Mouse (Mus musculus): Measurements from ENCODE around the gene Agt. TPM values are rescaled to one million over a fixed set of nuclear protein-coding genes. Genes with fewer than 3 reads are reported as not detected.
A peak's percentile ranks its signal among the peaks of the same experiment; 100 is the strongest.

Gene Agt
- 10 to 100 TPM in 1 of 2 experiments, 1 to 10 TPM in 1; 6.1 to 17.1 TPM for total RNA-seq (2021)

- intact Hi-C loops (cut with DNase I) = no loop called here
- DNase-seq = peak; percentile 82 to 87
These were observed at the start of gene Agt for GRCm38 (mm10) chr8:124569593-124569992. TSS of gene Agt (minus strand) at chr8:124569706.

GRCm38 (mm10) chr8:124618252-124618651 is 48.7 kb upstream of the Agt start:
- no peak for DNase-seq
- intact Hi-C loops (cut with DNase I) = loop anchor here (5.0 kb wide), 1 partner anchor 209 kb away; no protein-coding TSS in a partner anchor

GRCm38 (mm10) chr8:124617266-124617869 is 47.9 kb upstream of the Agt start:
- peak; percentile 89 to 91 for DNase-seq
- intact Hi-C loops (cut with DNase I) = loop anchor here (1.0 to 5.0 kb wide), 2 partner anchors 60 to 210 kb away; no protein-coding TSS in a partner anchor

GRCm38 (mm10) chr8:124614325-124614724 is 44.8 kb upstream of the Agt start:
- intact Hi-C loops (cut with DNase I) = no loop called here
- no peak for DNase-seq

GRCm38 (mm10) chr8:124608972-124609353 is 39.5 kb upstream of the Agt start:
- DNase-seq = peak; percentile 20 to 48
- intact Hi-C loops (cut with DNase I) = no loop called here

GRCm38 (mm10) chr8:124608239-124608971 is 38.9 kb upstream of the Agt start:
- intact Hi-C loops (cut with DNase I) = no loop called here
- peak in 1 of 2 experiments; percentile 17 for DNase-seq

GRCm38 (mm10) chr8:124604066-124604465 is 34.6 kb upstream of the Agt start:
- intact Hi-C loops (cut with DNase I) = no loop called here

GRCm38 (mm10) chr8:124589393-124589792 is 19.9 kb upstream of the Agt start:
- intact Hi-C loops (cut with DNase I) = no loop called here
- DNase-seq = no peak

More at GRCm38 (mm10) chr8:124604066-124604465, 34.6 kb upstream of the Agt start:
- DNase-seq = no peak

- intact Hi-C loops (cut with DNase I) = no loop called here
- no peak for DNase-seq
These were observed 17.1 kb upstream of the Agt start for GRCm38 (mm10) chr8:124586556-124586955.

- intact Hi-C loops (cut with DNase I) = no loop called here
- DNase-seq = peak; percentile 34 to 44
These were observed 16.4 kb upstream of the Agt start for GRCm38 (mm10) chr8:124585718-124586425.

- intact Hi-C loops (cut with DNase I) = no loop called here
- DNase-seq = no peak
These were observed 7.2 kb upstream of the Agt start for GRCm38 (mm10) chr8:124576751-124577150.

- intact Hi-C loops (cut with DNase I) = no loop called here
- no peak for DNase-seq
These were observed 6.3 kb upstream of the Agt start, which contains the start of gene Capn9 for GRCm38 (mm10) chr8:124575811-124576210. TSS of gene Capn9 (plus strand) at chr8:124576111.

GRCm38 (mm10) chr8:124573552-124574340 is 4.2 kb upstream of the Agt start:
- intact Hi-C loops (cut with DNase I) = loop anchor here (5.0 kb wide), 1 partner anchor 171 kb away; no protein-coding TSS in a partner anchor
- DNase-seq = peak; percentile 92 to 96

GRCm38 (mm10) chr8:124572430-124572775 is 2.9 kb upstream of the Agt start:
- intact Hi-C loops (cut with DNase I) = loop anchor here (5.0 kb wide), 1 partner anchor 170 kb away; no protein-coding TSS in a partner anchor
- DNase-seq = no peak

GRCm38 (mm10) chr8:124571732-124572429 is 2.4 kb upstream of the Agt start:
- DNase-seq = peak; percentile 25 to 35
- intact Hi-C loops (cut with DNase I) = loop anchor here (5.0 kb wide), 1 partner anchor 170 kb away; no protein-coding TSS in a partner anchor

GRCm38 (mm10) chr8:124569100-124569499 is 406 bp downstream of the Agt start:
- DNase-seq = peak; percentile 61 to 69
- intact Hi-C loops (cut with DNase I) = no loop called here

- intact Hi-C loops (cut with DNase I) = no loop called here
- peak; percentile 42 to 73 for DNase-seq
These were observed 1.9 kb downstream of the Agt start for GRCm38 (mm10) chr8:124567584-124567983.

- intact Hi-C loops (cut with DNase I) = no loop called here
These were observed 2.4 kb downstream of the Agt start for GRCm38 (mm10) chr8:124567126-124567525.

GRCm38 (mm10) chr8:124557476-124557875 is 12.0 kb downstream of the Agt start:
- intact Hi-C loops (cut with DNase I) = no loop called here
- DNase-seq = no peak

More at GRCm38 (mm10) chr8:124567126-124567525, 2.4 kb downstream of the Agt start:
- no peak for DNase-seq

- DNase-seq = no peak
- intact Hi-C loops (cut with DNase I) = no loop called here
These were observed 12.8 kb downstream of the Agt start for GRCm38 (mm10) chr8:124556658-124557057.

Data from heart, postnatal 10 days (tissue).